Mouse (Mus musculus) cerebellum, adult 9-10 months (tissue): Measurements from ENCODE around the gene Ust.
"Not testable (repeated sequence)": the region's sequence is repeated elsewhere in the genome, so short reads cannot be mapped to it uniquely, and the experiment has no call there.

Experiments
- DNase-seq: peaks from one replicate; pipeline ENCODE4 v3.0.0; 2022

Ust gene

GRCm38 (mm10) chr10:8518141-8519013 lies at the start of gene Ust:
Gene Ust (minus strand): TSS chr10:8518825.
- DNase-seq, result peak; percentile 85

GRCm38 (mm10) chr10:8561366-8561765 lies 42.7 kb upstream of the Ust start:
- DNase-seq, result no peak

- not testable (repeated sequence) for DNase-seq
These were observed 40.9 kb upstream of the Ust start for GRCm38 (mm10) chr10:8559566-8559965.

GRCm38 (mm10) chr10:8552239-8552638 lies 33.6 kb upstream of the Ust start:
- DNase-seq, result not testable (repeated sequence)

- DNase-seq, result not testable (repeated sequence)
These were observed 33.0 kb upstream of the Ust start for GRCm38 (mm10) chr10:8551601-8552000.

- no peak for DNase-seq
These were observed 22.9 kb upstream of the Ust start for GRCm38 (mm10) chr10:8541514-8541913.

GRCm38 (mm10) chr10:8535445-8535844 lies 16.8 kb upstream of the Ust start:
- DNase-seq, result no peak

- no peak for DNase-seq
These were observed 13.0 kb upstream of the Ust start for GRCm38 (mm10) chr10:8531651-8532050.

- DNase-seq, result no peak
These were observed 12.0 kb upstream of the Ust start for GRCm38 (mm10) chr10:8530505-8531051.

- no peak for DNase-seq
These were observed 10.5 kb upstream of the Ust start for GRCm38 (mm10) chr10:8529173-8529572.

- no peak for DNase-seq
These were observed 6.7 kb upstream of the Ust start for GRCm38 (mm10) chr10:8525354-8525753.

- peak; percentile 32 for DNase-seq
These were observed 2.9 kb upstream of the Ust start for GRCm38 (mm10) chr10:8521536-8521935.

- DNase-seq, result peak; percentile 29
These were observed 2.3 kb upstream of the Ust start for GRCm38 (mm10) chr10:8520766-8521395.

- peak; percentile 61 for DNase-seq
These were observed 428 bp upstream of the Ust start for GRCm38 (mm10) chr10:8519014-8519491.

- peak; percentile 82 for DNase-seq
These were observed 959 bp downstream of the Ust start for GRCm38 (mm10) chr10:8517591-8518140.

- DNase-seq, result peak; percentile 90
These were observed 1.6 kb downstream of the Ust start for GRCm38 (mm10) chr10:8516916-8517524.

GRCm38 (mm10) chr10:8513690-8514089 lies 4.9 kb downstream of the Ust start:
- no peak for DNase-seq

GRCm38 (mm10) chr10:8512222-8512621 lies 6.4 kb downstream of the Ust start:
- peak; percentile 41 for DNase-seq

GRCm38 (mm10) chr10:8511760-8512159 lies 6.9 kb downstream of the Ust start:
- DNase-seq, result peak; percentile 12

- no peak for DNase-seq
These were observed 12.4 kb downstream of the Ust start for GRCm38 (mm10) chr10:8506247-8506573.

- DNase-seq, result no peak
These were observed 13.0 kb downstream of the Ust start for GRCm38 (mm10) chr10:8505346-8506246.

- no peak for DNase-seq
These were observed 13.8 kb downstream of the Ust start for GRCm38 (mm10) chr10:8504832-8505231.
